Mouse (Mus musculus) limb, embryonic 13.5 days (tissue): ENCODE results near the gene Ddx31. TPM values are rescaled to one million over a fixed set of nuclear protein-coding genes. Genes with fewer than 3 reads are reported as not detected.

ENCODE experiments used
- ATAC-seq: fragments of 200-750 bp; cut with Nextera tagmentation; 2 replicates; pipeline ENCODE4 v1.8.0; 2017; ENCODE audit warnings: low read depth, moderate number of reproducible peaks, moderate TSS enrichment; ENCODE audit not compliant: low FRiP score
- H3K27ac ChIP-seq: fragments of 300-500 bp; sonication (generic); 2 replicates; pipeline ENCODE4 v1.5.1; 2015; ENCODE audit warnings: inconsistent platforms, mild to moderate bottlenecking, moderate library complexity
- H3K27me3 ChIP-seq: fragments of 300-500 bp; sonication (generic); 2 replicates; pipeline ENCODE4 v1.6.1; 2015; ENCODE audit warnings: mild to moderate bottlenecking, inconsistent platforms
- H3K36me3 ChIP-seq: fragments of 300-500 bp; sonication (generic); 2 replicates; pipeline ENCODE4 v1.6.1; 2015; ENCODE audit warnings: inconsistent platforms, mild to moderate bottlenecking, moderate library complexity
- H3K4me1 ChIP-seq: fragments of 300-500 bp; sonication (generic); 2 replicates; pipeline ENCODE4 v1.6.1; 2015; ENCODE audit warnings: inconsistent platforms
- H3K4me2 ChIP-seq: fragments of 300-500 bp; sonication (generic); replicated peaks from 2 replicates; pipeline ENCODE4 v1.6.1; 2015; ENCODE audit warnings: inconsistent platforms, mild to moderate bottlenecking, moderate library complexity
- H3K4me3 ChIP-seq: fragments of 300-500 bp; sonication (generic); 2 replicates; pipeline ENCODE4 v1.5.1; 2015; ENCODE audit warnings: moderate library complexity, mild to moderate bottlenecking, inconsistent platforms
- H3K9ac ChIP-seq: fragments of 300-500 bp; sonication (generic); 2 replicates; pipeline ENCODE4 v1.6.1; 2015; ENCODE audit warnings: mild to moderate bottlenecking, inconsistent platforms
- H3K9me3 ChIP-seq: fragments of 300-500 bp; sonication (generic); 2 replicates; pipeline ENCODE4 v1.6.1; 2016; ENCODE audit warnings: inconsistent platforms
- WGBS: fragments of 180-500 bp; shearing (Covaris S2); methylation state at CpG from one replicate; pipeline ENCODE4 v1.1.7; 2015; 5-methylcytosine and 5-hydroxymethylcytosine counted together
- polyA plus RNA-seq: library from polyadenylated mRNA; unstranded; fragments of >200 nt; fragmentation: Nextera tagmentation; extraction: Ambion mirVana; gene quantifications from 2 replicates; pipeline ENCODE4 v1.2.1, GENCODE M21; 2015

The Ddx31 gene
- polyA plus RNA-seq = 15.0 and 17.7 TPM in 2 replicates

DNA sequence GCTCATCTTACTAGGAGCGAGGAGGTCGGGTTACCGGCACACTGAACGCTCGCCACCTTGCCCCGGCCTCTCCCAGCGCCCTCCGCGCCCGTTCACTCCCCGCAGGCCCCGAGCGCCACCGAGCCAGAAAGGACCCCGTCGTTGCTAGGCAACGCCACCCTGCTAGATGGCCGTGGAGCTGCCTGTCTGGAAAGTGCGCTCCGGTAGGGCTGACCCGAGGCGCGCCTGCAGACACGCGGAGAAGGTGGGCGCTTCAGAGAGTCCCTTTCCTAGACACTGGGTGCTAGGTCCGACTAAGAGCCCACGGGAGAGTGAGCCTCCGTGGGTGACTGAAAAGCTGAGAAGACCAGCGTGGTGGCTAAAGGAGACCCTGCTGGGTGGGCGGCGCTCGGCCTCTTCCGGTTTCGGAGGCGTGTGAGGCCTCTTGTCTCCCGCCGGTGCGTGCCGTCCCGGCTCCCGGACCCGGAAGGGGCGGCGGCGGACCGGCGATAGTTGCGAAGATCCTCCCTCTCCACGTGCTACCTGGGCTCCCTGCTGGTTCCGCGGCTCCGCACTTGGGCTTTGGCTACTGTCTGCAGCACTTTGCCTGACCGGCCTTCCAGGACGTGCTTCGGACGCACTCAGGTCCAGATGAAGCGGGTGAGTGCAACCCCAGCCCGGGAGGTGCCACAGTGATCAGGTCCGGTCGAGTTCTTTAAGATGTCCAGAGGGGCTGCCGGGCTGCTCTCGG is at the start of gene Ddx31, which contains the start of gene Gtf3c4:
Ddx31 (plus strand) TSS at position 185 of the 730 bp plus-strand sequence.
Gtf3c4 (minus strand) TSS at position 139 of the 730 bp plus-strand sequence.
- Histone ChIP-seq H3K4me3 (peak within 1 kb of the TSS; percentile 98), H3K4me1 (peaks cover 43% of the 10 kb centered on the region), H3K36me3 (peaks cover 10% of the 10 kb centered on the region), H3K4me2 (peak within 1 kb of the TSS; percentile 98), H3K9me3 (no peaks in the 10 kb centered on the region), H3K27me3 (no peaks in the 10 kb centered on the region), H3K27ac (peak within 1 kb of the TSS; percentile 83), H3K9ac (peak within 1 kb of the TSS; percentile 95)
- under 1% methylated on average over 63 of the region's 63 CpGs for WGBS
- peak; percentile 96 for ATAC-seq

DNA sequence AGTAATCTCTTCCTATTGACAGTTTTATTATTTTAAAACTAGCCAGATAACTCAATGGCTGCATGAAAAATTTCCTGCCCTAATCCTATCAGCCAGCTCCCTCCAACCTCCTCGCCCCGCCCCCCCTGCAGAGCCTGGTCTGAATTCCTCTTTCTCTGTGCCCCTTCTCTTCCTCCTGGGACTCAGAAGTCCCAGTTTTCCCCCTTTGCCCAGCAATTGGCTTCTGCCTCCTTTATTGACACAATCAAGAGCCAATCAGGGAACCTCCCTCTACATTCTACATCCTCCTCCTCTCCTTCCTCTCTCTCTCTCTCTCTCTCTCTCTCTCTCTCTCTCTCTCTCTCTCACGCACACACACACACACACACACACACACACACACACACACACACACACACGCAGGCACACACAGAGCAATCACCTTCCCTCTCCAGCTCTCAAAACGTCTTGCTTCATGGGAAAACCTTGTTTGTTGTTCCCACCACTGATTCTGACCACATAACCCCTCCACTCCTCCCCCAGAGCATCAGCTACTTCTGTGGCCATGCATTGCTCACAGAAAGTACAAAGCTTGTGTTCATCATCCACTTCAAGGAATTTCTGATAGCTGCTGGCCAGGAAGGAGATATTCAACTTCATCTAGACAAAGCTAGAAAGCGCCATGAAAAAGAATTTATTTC is 47.1 kb upstream of the Ddx31 start:
- Histone ChIP-seq H3K4me2 (peak overlapping the region; percentile 45), H3K27ac (no peak overlapping the region), H3K4me3 (no peak overlapping the region), H3K9ac (no peak overlapping the region), H3K4me1 (peaks cover 21% of the 10 kb centered on the region), H3K36me3 (no peaks in the 10 kb centered on the region), H3K9me3 (no peaks in the 10 kb centered on the region), H3K27me3 (peaks cover 30% of the 10 kb centered on the region)
- peak; percentile 87 for ATAC-seq
- 17% methylated on average over 6 of the region's 6 CpGs for WGBS

DNA sequence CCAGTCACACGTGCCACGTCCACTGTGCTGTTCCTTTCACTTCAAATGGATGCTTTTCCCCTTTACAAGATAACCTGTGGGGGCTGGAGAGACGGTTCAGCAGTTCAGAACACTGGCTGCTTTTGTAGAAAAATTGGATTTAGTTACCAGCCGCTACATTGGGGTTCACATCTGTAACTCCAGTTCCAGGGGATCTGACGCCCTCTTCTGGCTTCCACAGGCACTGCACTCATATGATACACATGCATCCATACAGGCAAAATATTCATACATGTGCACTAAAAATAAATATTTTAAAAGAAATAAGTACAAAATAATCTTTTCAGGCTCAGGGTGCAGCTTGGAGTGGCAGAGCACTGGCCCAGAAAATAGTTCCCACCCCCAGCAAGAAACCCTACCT is 45.6 kb upstream of the Ddx31 start:
- no peaks in the 10 kb centered on the region for H3K9me3 ChIP-seq
- H3K9ac ChIP-seq = no peak overlapping the region
- H3K27ac ChIP-seq = no peak overlapping the region
- no peak for ATAC-seq
- peaks cover 25% of the 10 kb centered on the region for H3K4me1 ChIP-seq
- peaks cover 29% of the 10 kb centered on the region for H3K27me3 ChIP-seq
- WGBS = 74% methylated on average over 5 of the region's 5 CpGs
- no peak overlapping the region for H3K4me2 ChIP-seq
- H3K4me3 ChIP-seq = no peak overlapping the region
- no peaks in the 10 kb centered on the region for H3K36me3 ChIP-seq

DNA sequence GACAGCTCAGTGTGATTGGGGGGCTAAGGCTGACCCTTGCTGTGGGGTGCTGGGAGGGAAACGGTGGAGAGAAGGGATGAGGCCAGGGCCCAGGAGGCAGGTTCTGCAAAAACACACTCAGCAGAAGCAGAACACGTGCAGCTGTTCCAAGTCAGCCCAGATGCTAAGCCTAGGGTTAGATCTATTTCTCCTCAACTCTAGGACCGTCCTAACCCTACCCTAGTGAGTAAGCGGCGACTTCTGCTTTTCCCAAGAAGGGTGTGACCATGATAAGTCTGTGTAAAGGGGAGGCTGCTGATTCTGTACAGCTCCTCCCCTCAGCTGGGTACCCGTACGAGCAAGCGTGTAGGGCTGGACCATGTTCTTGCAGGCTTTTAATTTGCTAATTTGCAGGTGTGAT is 43.9 kb upstream of the Ddx31 start:
- H3K4me3 ChIP-seq = no peak overlapping the region
- peaks cover 25% of the 10 kb centered on the region for H3K4me1 ChIP-seq
- no peaks in the 10 kb centered on the region for H3K36me3 ChIP-seq
- 59% methylated on average over 8 of the region's 8 CpGs for WGBS
- H3K9me3 ChIP-seq = no peaks in the 10 kb centered on the region
- no peak overlapping the region for H3K4me2 ChIP-seq
- no peak overlapping the region for H3K27ac ChIP-seq
- H3K27me3 ChIP-seq = peaks cover 33% of the 10 kb centered on the region
- no peak for ATAC-seq
- no peak overlapping the region for H3K9ac ChIP-seq

DNA sequence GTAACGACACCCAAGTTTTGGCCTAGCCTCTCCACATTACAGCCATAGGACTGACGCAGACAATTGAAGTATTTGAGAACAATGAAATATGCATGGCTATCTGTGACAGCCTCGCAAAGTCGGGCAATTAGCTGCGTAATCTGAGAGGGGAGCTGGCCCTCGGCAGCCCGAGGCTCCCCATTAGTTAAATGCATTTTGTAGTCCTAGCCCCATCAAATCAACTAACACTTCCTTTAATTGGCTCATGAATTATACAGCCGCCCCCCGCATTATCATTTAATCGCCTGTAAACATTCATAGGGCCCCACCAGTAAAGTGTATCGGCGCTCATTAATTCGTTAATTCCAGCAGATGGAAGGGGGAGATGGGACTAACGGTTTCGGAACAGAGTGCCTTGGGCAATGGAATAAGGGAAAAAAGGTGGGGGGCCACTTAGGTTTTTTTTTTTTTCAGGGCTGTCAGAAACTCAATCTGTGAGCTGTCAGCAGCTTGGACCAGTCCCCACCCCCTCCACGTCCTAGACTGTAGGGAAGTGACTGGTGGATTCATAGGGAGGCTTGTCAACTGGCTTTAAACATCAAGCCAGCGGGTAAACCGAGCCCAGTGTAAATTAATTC is 42.6 kb upstream of the Ddx31 start:
- peaks cover 39% of the 10 kb centered on the region for H3K27me3 ChIP-seq
- no peaks in the 10 kb centered on the region for H3K36me3 ChIP-seq
- 14% methylated on average over 18 of the region's 18 CpGs for WGBS
- H3K4me3 ChIP-seq = no peak overlapping the region
- no peak overlapping the region for H3K27ac ChIP-seq
- no peak overlapping the region for H3K9ac ChIP-seq
- H3K4me1 ChIP-seq = peaks cover 28% of the 10 kb centered on the region
- no peaks in the 10 kb centered on the region for H3K9me3 ChIP-seq
- 0 out of 2 replicates have a peak overlapping the region, but pooled peaks have one; percentile 3 for H3K4me2 ChIP-seq
- no peak for ATAC-seq

DNA sequence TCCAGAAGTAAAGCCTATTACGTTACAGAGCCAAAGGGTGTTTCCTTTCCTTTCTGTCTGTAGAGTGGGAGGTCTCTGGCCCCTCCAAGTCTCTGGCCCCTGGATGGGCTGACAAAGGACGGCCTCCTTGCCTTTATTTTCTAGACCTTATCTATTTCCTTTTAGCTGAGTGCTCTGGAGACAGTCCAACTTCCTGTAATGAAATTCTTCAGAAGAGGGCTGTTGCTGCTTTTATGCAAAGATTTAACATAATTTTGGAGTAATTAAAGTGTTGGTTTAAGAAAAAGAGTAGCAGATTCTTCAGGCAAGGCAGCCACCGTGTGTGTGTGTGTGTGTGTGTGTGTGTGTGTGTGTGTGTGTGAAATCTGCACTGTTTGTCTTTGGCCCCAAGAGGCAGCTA is 41.8 kb upstream of the Ddx31 start:
- H3K9ac ChIP-seq = no peak overlapping the region
- peaks cover 47% of the 10 kb centered on the region for H3K27me3 ChIP-seq
- H3K27ac ChIP-seq = no peak overlapping the region
- no peaks in the 10 kb centered on the region for H3K9me3 ChIP-seq
- H3K4me1 ChIP-seq = peaks cover 25% of the 10 kb centered on the region
- no peak for ATAC-seq
- no peak overlapping the region for H3K4me2 ChIP-seq
- no peaks in the 10 kb centered on the region for H3K36me3 ChIP-seq
- 30% methylated on average over 3 of the region's 3 CpGs for WGBS
- no peak overlapping the region for H3K4me3 ChIP-seq

DNA sequence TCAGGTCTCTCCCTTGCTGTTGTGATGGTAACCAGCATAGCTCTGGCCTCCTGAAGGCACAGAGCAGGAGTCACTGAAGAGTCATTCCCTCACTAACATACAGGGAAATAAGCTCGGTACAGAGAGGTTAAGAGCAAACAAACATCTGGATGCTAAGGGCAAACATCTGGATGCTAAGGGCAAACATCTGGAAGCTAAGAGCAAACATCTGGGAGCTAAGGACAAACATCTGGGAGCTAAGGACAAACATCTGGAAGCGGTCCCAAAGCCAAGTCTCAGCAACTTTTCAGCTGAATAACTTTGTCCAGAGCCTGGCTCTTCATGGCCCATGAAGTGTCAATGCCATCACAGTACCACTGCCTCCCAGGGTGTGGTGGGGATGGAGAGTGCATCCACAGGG is 40.6 kb upstream of the Ddx31 start:
- Histone ChIP-seq H3K27ac (no peak overlapping the region), H3K27me3 (peaks cover 49% of the 10 kb centered on the region), H3K9me3 (no peaks in the 10 kb centered on the region), H3K4me3 (no peak overlapping the region), H3K4me2 (no peak overlapping the region), H3K9ac (no peak overlapping the region), H3K4me1 (peaks cover 25% of the 10 kb centered on the region), H3K36me3 (no peaks in the 10 kb centered on the region)
- ATAC-seq = no peak
- WGBS = 34% methylated on average over 2 of the region's 2 CpGs

DNA sequence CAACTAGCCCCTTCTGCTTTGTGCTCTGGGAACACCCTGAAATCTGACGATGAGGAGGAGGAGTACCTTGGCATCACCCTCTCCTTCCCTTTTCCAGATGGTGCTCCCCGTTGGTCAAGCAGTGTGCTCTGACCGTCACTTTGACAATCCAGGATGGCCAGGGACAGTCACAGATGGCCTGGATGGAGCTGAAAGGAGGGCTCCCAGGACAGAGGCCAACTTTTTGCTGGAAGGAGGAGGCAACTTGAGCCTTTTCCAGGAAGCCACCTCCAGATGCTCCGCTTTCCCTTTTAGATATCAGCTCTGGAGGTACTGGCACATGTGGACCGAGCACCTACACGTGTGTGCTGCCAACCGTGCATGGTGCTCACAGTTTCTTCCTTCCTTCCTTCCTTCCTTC is 36.8 kb upstream of the Ddx31 start:
- Histone ChIP-seq H3K4me3 (no peak overlapping the region), H3K27me3 (peaks cover 28% of the 10 kb centered on the region; the same call in 1 of the 2 replicates), H3K36me3 (no peaks in the 10 kb centered on the region), H3K27ac (no peak overlapping the region), H3K4me1 (peaks cover 8% of the 10 kb centered on the region; the same call in 1 of the 2 replicates), H3K4me2 (no peak overlapping the region), H3K9me3 (no peaks in the 10 kb centered on the region), H3K9ac (no peak overlapping the region)
- ATAC-seq = no peak
- WGBS = 84% methylated on average over 7 of the region's 7 CpGs

DNA sequence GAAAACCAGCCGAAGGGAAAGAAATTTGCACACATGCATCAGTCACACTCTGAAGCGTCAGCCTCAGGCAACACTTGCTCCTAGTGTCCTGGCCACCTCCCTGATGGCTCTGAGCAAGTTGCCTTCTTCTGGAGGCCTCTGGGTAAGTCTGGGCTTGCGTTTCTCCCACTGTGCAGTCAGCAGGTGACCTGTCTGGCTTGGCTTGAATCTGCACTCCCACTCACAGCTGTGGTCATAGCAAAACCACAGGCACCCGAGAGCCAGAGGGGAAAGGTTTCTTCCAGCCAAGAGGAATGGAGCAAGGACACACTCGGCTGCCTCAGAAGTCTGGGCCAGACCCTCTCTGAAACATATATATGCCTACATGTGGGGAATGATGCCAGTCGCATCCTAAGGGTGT is 31.4 kb upstream of the Ddx31 start:
- peaks cover 7% of the 10 kb centered on the region; the same call in 1 of the 2 replicates for H3K27me3 ChIP-seq
- no peaks in the 10 kb centered on the region for H3K4me1 ChIP-seq
- no peak overlapping the region for H3K4me2 ChIP-seq
- no peak overlapping the region for H3K27ac ChIP-seq
- H3K36me3 ChIP-seq = no peaks in the 10 kb centered on the region
- H3K9me3 ChIP-seq = no peaks in the 10 kb centered on the region
- H3K4me3 ChIP-seq = no peak overlapping the region
- H3K9ac ChIP-seq = no peak overlapping the region
- ATAC-seq = no peak
- 68% methylated on average over 6 of the region's 6 CpGs for WGBS

DNA sequence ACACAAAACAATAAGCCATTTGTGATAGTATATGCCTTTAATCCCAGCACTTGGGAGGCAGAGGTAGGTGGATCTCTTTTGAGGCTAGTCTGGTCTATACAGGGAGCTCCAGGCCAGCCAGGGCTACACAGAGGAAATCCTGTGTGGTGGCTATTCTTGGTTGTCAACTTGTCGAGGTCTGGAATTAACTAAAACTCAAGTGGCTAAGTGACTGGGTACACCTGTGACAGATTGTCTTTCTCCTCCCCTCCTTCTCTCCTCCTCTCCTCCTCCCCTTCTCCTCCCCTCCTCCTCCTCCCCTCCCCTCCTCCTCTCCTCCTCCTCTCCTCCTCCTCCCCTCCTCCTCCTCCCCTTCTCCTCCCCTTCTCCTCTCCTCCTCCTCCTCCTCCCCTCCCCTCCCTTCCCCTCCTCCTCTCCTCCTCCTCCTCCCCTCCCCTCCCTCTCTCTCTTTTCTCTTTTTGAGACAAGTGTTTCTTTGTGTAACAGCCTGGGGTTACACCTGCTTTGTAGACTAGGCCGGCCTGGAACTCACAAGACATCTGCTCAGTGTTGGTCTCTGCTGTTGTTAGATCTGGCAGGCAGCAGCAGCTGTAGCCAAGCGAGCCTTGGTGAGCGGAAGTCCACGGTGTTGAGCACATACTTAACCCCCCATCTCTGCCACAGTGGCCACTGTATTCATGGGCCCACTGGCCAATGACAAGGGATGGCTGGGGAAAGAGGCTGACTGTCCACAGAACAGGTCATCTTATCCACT is 29.8 kb upstream of the Ddx31 start:
- no peaks in the 10 kb centered on the region for H3K4me1 ChIP-seq
- no peaks in the 10 kb centered on the region for H3K36me3 ChIP-seq
- no peak overlapping the region for H3K9ac ChIP-seq
- no peak overlapping the region for H3K4me3 ChIP-seq
- H3K27me3 ChIP-seq = peaks cover 7% of the 10 kb centered on the region; the same call in 1 of the 2 replicates
- no peak overlapping the region for H3K27ac ChIP-seq
- no peak for ATAC-seq
- 45% methylated on average over 5 of the region's 5 CpGs for WGBS
- no peaks in the 10 kb centered on the region for H3K9me3 ChIP-seq
- no peak overlapping the region for H3K4me2 ChIP-seq

DNA sequence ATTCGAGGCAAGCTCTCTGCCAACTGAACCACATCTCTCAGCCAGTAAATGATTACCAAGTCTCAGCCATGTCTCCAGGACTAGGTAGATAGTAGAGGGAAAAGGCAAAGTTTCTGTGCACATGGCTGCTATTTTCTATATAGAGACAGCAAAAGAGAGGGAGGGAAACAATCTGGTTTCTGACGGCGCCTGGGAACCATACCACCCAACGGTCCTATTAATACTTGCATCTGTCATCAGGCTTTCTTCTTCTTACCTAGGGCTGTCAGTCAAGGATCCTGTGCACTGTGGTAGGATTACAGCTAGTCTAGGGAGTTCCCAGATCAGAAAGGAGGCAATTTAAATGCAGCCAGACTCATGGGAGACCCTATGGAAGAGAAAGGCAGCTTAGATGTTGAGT is 21.3 kb upstream of the Ddx31 start:
- Histone ChIP-seq H3K9ac (no peak overlapping the region), H3K4me1 (no peaks in the 10 kb centered on the region), H3K4me2 (no peak overlapping the region), H3K4me3 (no peak overlapping the region), H3K36me3 (peaks cover 12% of the 10 kb centered on the region), H3K9me3 (no peaks in the 10 kb centered on the region), H3K27me3 (no peaks in the 10 kb centered on the region), H3K27ac (no peak overlapping the region)
- WGBS = 75% methylated on average over 4 of the region's 4 CpGs
- no peak for ATAC-seq

DNA sequence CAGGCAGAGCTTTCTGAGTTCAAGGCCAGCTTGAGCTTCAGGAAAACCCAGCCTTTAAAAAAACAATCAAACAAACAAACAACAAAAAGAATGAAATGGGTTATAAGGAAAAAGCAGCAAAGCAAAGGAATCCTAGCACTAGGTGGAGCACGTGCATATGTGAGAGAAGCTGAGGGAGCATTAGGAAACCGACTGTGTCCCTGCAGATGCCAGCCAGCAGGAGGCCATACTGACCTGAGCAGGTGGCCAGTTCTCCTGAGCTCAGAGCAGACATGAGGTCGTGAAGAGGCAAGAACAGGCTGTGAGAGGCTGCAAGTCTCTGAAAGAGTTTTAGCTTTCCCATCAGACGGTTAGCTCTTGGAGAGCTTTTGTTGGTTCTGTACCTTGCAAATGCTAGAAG is 10.9 kb upstream of the Ddx31 start:
- no peaks in the 10 kb centered on the region for H3K27me3 ChIP-seq
- H3K4me3 ChIP-seq = no peak overlapping the region
- H3K36me3 ChIP-seq = peaks cover 90% of the 10 kb centered on the region
- ATAC-seq = no peak
- 43% methylated on average over 4 of the region's 4 CpGs for WGBS
- no peak overlapping the region for H3K27ac ChIP-seq
- no peaks in the 10 kb centered on the region for H3K4me1 ChIP-seq
- H3K9ac ChIP-seq = no peak overlapping the region
- H3K4me2 ChIP-seq = no peak overlapping the region
- no peaks in the 10 kb centered on the region for H3K9me3 ChIP-seq
